Mouse (Mus musculus) gastrocnemius, postnatal 4 days (tissue): Measurements from ENCODE around the gene Slc35e3. TPM values are rescaled to one million over a fixed set of nuclear protein-coding genes. Genes with fewer than 3 reads are reported as not detected.
"Not testable (repeated sequence)": the region's sequence is repeated elsewhere in the genome, so short reads cannot be mapped to it uniquely, and the experiment has no call there.

Experiments used
- DNase-seq, 2 experiments: peaks; one replicate each; pipeline ENCODE4 v3.0.0; 2021 to 2022; ENCODE audit warnings: low spot score in 2 of 2, mixed read lengths in 2 of 2
- total RNA-seq, 2 experiments: library from RNA; stranded (reverse); gene quantifications; 2 replicates each; pipeline ENCODE4 v1.2.3; 2021

Slc35e3 gene
- total RNA-seq, 2 experiments from 2014 or later: 10.3 to 13.2 TPM

DNA sequence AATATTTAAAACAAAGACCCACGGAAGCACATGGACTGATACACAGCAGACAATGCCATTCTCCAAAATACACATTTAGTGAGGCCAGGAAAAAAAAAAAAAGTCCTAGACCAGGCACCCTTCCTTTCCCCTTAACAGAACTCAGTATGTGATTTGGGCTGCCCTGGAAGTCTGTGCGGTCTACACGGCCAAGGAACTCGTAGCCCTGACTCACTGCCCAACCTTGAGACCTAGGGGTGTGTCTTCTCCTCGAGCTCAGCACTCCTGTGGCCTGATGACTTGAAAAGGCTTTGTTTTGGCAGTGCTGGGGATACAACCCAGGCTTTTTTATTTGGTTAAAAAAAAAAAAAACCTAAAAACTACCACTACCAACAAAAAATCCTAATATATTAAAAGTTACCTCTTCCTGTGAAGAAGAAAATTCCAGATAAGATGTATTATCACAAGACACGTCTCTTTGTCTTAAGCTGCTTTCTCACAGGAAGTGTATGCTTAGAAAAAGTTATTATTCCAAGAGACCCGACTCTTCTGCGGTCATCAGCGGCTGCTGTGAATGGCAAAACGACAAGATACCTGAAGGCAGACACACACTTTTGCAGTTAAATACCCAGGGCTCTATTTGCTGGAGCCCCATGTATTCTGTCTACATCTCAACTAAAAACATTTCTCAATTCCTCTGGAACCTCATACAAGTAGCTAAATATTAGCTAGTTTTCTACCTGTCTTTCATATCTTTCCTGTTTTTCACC is 11.9 kb downstream of the Slc35e3 start:
- not testable (repeated sequence) for DNase-seq

DNA sequence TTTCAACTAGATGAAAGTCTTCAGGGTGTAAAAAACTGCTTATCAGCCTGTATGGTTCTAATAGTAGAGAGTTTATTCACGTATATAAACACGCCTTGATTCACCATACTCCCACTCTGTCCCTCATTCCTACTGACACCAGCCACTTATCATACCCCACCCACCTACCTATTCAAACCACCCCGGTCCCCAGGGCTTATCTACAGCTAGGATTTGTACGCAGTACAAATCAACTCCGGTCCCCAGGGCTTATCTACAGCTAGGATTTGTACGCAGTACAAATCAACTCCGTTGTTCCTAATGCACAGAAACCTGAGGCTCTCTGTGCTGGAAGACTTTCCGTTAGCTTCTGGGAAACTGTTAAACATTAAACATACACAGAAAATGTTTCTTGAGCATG is 12.5 kb downstream of the Slc35e3 start:
- DNase-seq: not testable (repeated sequence)

DNA sequence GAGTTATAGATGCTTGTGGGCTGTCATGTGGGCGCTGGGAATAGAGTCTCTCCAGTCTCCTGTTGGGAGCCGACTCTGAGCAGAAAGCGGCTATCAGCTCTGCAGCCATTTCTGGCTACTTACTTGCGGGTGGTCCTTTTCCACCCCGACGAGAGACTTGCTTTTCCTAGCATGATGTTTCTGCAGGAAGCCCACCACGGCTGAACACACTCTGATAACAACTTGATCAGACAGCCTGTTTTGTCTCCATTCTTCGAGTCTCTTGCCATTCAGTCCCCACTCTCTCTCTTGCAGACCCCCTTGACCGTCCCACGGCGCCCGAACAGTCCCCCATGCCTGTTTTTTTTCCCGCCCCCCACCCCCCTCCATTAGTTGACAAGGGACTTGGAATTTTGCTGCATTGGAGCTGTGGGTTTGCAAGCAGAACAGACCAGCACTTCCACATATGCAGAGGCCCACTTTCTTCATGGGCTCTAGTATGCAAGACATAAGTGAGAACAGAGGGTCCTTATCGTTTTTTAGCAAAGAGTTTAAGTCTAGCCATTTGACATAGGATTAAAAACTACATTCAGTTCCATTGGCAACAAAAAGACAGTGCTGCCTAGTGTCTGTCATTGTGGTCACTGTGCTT is 13.1 kb downstream of the Slc35e3 start:
- DNase-seq: no peak

- no peak for DNase-seq
Measured at GRCm38 (mm10) chr10:117732184-117732583, 14.0 kb downstream of the Slc35e3 start.

GRCm38 (mm10) chr10:117731244-117732101 is 14.7 kb downstream of the Slc35e3 start:
- peak in 1 of 2 experiments; percentile 40 for DNase-seq

- DNase-seq: no peak
Measured at GRCm38 (mm10) chr10:117730637-117731203, 15.4 kb downstream of the Slc35e3 start.

GRCm38 (mm10) chr10:117730140-117730539 is 16.0 kb downstream of the Slc35e3 start:
- DNase-seq: no peak

GRCm38 (mm10) chr10:117729139-117729814 is 16.9 kb downstream of the Slc35e3 start:
- DNase-seq: no peak

DNA sequence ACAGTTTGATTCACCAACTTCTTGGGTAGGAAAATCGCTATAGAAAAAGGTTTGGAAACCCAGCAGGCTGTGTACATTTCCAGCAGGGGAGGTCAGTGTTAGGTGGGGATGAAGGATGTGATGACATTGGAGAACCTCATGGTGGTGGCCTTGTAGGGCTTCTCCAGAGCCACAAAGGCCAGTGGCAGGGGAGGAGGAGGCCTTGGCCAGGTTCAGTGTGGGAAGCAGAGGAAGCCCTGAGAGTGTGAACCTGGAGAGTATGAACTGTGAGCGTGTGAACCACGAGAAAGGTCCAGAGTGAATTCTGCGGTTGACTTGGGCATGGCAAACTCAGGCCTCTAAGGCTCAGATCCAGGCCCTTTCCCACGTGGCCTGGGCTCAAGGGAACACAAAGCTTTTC is 17.6 kb downstream of the Slc35e3 start:
- DNase-seq: no peak

GRCm38 (mm10) chr10:117727518-117728110 is 18.6 kb downstream of the Slc35e3 start:
- no peak for DNase-seq

- no peak for DNase-seq
Measured at GRCm38 (mm10) chr10:117726888-117727385, 19.2 kb downstream of the Slc35e3 start.

DNA sequence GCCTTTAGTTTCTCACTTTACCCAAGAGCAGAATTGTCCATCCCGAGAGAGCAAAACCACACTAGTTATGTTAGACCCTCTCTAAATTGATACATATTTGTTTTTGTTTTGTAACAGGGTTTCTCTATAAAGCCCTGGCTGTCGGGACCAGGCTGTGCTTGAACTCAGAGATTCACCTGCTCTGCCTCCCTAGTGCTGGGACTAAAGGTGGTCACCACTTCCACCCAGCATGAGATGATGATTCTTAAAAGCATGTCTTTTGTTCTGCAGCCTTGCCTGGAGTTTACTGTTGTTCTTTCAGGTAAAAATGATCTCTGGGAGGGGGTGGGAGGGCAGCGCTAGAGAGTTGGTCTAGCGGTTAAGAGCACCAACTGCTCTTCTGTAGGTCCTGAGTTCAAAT is 19.8 kb downstream of the Slc35e3 start:
- DNase-seq: no peak

GRCm38 (mm10) chr10:117725671-117726070 is 20.5 kb downstream of the Slc35e3 start:
- DNase-seq: no peak

DNA sequence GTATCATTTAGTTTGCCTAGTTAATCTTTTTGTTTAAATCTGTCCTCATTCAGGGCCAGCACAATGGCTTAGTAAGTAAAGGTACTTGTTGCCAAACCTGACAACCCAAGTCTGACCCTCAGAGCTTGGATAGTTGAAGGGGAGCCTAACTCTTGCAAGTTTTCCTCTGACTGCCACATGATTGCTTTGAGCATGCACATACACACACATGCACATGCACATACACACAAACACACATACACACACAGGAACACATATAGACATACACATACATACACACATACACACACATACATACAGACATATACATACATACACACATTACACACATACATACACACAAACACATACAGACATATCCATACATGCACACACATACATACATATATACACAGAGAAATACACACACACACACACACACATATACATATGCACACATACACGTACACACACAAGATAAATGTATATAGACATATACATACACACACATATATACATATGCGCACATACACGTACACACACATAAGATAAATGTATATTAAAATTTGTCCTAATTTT is 21.3 kb downstream of the Slc35e3 start:
- no peak for DNase-seq

DNA sequence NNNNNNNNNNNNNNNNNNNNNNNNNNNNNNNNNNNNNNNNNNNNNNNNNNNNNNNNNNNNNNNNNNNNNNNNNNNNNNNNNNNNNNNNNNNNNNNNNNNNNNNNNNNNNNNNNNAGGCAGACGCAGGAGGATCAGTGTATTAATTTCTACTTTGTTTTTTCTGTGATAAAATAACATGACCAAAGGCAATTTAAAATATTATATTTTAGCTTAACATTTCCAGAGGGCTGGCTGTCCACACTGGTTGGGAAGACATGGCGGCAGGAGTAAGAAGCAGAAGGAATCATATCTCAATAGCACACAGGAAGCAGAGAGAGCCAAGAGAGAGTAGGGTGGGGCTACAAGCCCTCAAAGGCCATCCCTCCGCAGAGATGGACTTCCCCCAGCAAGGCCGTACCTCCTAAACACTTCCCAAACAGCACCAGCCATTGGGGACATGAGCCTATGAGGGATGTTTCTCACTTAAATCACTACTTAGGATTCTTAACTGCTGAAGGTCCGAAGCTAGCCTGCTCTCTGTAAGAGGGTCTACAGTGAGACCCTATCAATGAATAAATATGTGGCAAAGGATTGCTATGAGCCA is 21.9 kb downstream of the Slc35e3 start:
- no peak for DNase-seq

DNA sequence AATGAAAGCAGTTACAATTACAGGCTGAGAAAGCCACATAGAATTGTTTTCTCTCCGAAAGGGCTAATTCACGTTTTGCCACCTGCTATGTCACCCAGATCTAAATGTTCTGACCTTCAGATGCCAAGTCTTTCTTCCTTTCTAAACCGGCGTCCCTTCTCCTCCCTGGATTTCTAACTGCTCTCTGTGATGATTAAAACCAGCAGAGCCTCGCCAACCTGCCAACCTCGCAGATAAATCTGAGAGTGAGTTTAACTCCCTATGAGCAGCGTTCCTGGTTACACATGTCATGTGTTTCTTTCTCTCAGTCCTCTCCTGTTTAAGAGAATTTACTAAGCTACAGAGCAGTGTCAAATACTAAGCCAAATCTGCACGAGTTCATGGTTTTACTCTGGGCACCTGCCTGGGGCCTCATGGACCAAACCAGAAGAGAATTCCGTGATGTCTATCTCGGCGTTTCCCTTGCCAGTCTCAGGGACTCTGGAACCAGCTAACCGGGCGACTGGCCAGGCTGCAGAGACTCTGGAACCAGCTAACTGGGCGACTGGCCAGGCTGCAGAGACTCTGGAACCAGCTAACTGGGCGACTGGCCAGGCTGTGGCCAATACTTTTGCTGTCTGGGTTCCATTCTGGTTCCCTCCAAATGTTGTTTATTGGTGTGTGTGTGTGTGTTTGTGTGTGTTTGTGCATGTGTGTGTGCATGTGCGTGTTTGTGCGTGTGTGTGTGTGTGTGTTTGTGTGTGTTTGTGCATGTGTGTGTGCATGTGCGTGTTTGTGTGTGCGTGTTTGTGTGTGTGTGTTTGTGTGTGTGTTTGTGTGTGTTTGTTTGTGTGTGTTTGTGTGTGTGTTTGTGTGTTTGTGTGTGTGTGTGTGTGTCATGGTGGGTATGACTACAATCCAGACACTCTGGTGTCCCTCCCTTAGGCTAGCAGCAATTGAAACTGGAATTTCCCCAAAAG is 27.7 kb downstream of the Slc35e3 start:
- peak in 1 of 2 experiments; percentile 23 for DNase-seq

GRCm38 (mm10) chr10:117717583-117717982 is 28.6 kb downstream of the Slc35e3 start:
- DNase-seq: no peak

DNA sequence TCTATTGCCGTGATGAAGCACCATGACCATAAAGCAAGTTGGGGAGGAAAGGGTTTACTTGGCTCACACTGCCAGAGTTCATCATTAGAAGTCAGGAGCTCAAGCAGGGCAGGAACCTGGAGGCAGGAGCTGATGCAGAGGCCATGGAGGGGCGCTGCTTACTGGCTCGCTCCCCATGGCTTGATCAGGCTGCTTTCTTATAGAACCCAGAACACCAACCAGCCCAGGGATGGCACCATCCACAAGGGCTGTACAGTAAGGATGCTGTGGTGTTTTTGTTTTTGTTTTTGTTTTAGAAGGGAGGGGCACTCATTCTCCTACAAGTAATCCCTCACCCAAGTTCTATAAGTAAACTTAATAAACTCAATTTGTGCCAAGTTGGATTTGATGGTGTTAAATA is 29.5 kb downstream of the Slc35e3 start:
- DNase-seq: no peak
